Mouse (Mus musculus): ENCODE data around the gene Gnb1.

DNA sequence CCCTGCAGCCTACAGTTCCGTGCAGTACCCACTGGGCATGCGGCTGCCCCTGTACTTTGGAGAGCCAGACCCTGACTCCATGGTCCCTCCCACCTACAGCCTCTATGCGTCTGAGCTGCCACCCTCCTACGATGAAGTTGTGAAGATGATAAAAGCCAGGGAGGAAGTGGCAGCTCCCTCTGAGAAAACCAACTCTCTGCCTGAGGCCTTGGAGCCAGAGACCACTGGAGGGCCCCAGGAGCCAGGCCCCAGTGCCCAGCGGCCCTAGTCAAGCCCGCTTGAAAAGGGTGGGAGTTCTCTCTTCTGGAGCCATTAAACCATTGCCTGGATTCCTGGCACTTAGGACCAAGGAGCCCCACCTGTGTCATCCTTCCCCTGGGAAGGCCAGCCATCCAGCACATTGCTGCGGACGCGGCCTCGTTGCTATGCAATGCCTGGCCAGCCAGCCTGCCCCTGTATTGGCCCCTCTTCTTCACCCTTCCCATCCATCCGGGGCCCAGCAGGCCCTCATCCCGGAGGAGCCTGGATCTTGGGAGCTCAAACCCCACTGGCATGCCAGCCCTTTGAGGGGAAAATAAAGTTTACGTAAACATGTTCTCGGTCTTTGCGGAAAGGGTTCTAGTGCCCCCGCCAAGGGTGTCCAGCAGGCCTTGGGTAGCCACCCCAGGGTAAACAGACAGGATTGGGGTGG is 20.8 kb upstream of the Gnb1 start:
- TF ChIP-seq CTCF (IDR thresholded peaks at IDR 0.05) = no peak
- no peak for TF ChIP-seq EP300 (IDR thresholded peaks at IDR 0.05)

All from lung, postnatal 0 days (tissue).